Mouse (Mus musculus): ENCODE data around the gene Acap2.

DNA sequence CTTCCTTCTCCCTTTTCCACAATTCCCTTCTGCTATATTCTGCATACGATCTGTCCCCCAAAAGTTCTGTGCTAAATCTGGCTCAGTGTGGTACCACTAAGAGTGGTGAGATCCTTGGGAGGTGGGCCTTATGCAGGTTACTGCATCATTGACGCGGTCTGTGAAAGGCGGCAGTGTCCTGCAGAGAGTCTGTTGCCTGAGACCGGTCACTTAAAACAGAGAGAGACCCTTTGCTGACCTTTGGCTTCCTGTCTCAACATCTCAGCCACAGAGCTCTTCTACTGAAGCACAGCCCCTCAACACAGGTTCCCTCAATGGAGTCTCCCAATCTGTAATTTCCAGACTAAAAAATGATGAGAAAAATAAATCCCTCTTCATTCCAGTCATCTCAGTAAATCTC lies 76.1 kb downstream of the Acap2 start:
- no peak for TF ChIP-seq CTCF (conservative IDR thresholded peaks at IDR 0.05; ENCODE audit: low read length)
- no peak for TF ChIP-seq NANOG (IDR thresholded peaks at IDR 0.05; ENCODE audit: borderline replicate concordance, low read length)
- no peak for TF ChIP-seq POU5F1 (IDR thresholded peaks at IDR 0.05; ENCODE audit: borderline replicate concordance, low read length)

Data from E14TG2a.4 (cell line).